13 mouse cellular contexts compared by ENCODE assay signal in the genomic region with DNA sequence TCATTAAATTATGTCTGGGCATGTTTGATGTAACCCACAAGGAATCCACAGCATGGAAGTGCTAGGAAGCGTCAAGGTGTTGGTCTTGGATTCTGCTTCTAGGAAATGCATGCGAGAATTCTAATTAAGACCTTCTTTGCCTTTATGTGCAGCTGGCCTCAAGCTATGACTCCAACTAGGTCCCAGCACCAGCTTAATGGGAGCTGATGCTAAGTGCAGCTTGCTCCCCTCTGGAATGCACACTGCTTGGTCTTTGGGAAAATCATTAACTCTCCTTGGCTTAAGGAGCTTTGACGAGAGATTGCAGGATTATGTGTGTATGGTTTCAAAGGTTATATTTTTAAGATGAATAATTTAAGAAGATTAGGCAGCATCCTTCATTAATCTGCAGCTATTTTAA.
A peak's percentile ranks its signal among the peaks of the same experiment; 100 is the strongest.
DNase-seq lines count a peak whose midpoint lies in the region.
"Had no signal": no experiment of that assay in that cellular context is flagged by ENCODE, and none has a peak within 500 bp of the region (broad histone marks: within the 10 kb centered on the region; RNA-seq: fewer than 3 reads in every experiment).

No protein-coding gene starts in this region.

- peak; percentile 15 for DNase-seq in retina, postnatal 1 day
- DNase-seq in retina, embryonic 14.5 days (ENCODE audit: low spot score) = no peak
- peak; percentile 53 to 78 for DNase-seq in kidney, adult 8-10 months
- DNase-seq in kidney, postnatal 10 days = peak; percentile 43
- DNase-seq in gastrocnemius, postnatal 10 days = no peak
- DNase-seq in right cerebral cortex, postnatal 4 days = no peak
- DNase-seq in thymus, postnatal 36 days = no peak
- DNase-seq: adrenal gland, postnatal 10 days; cerebellum, postnatal 10 days; layer of hippocampus, postnatal 36 days; liver, postnatal 0 days; lung, postnatal 14 days; right cerebral cortex, postnatal 25 days had no signal

Comparison
In these comparisons a context has a peak if more than half of its experiments do, and no peak if none do; other contexts are left out.
1. DNase-seq: peak in retina, postnatal 1 day (single experiment), kidney, adult 8-10 months (2 of 2) and kidney, postnatal 10 days (single experiment); none in retina, embryonic 14.5 days (single experiment), gastrocnemius, postnatal 10 days (single experiment), right cerebral cortex, postnatal 4 days (single experiment) and thymus, postnatal 36 days (0 of 2).